Mouse (Mus musculus) forebrain, embryonic 16.5 days (tissue): ENCODE results near the gene Fermt2. TPM values are rescaled to one million over a fixed set of nuclear protein-coding genes. Genes with fewer than 3 reads are reported as not detected.

Experiments
- polyA plus RNA-seq: library from polyadenylated mRNA; unstranded; fragments of >200 nt; fragmentation: Nextera tagmentation; extraction: Ambion mirVana; gene quantifications from 2 replicates; pipeline ENCODE4 v1.2.1, GENCODE M21; 2015

The Fermt2 gene
- polyA plus RNA-seq, 1 experiment from 2014 or later: 58.6 TPM

Other genes starting within 250 kb of the Fermt2 start
- 19.3 and 21.1 TPM in 2 replicates for gene Ero1l, start 211.3 kb downstream of the Fermt2 start, polyA plus RNA-seq
- gene Psmc6, start 200.3 kb downstream of the Fermt2 start, polyA plus RNA-seq: 163 and 178 TPM in 2 replicates
- 59.2 and 64.2 TPM in 2 replicates for gene Styx, start 179.0 kb downstream of the Fermt2 start, polyA plus RNA-seq
- 24.8 and 27.2 TPM in 2 replicates for gene Gnpnat1, start 125.2 kb downstream of the Fermt2 start, polyA plus RNA-seq
- gene Ddhd1, start 128.0 kb upstream of the Fermt2 start, polyA plus RNA-seq: 16.8 and 18.2 TPM in 2 replicates